Mouse (Mus musculus): ENCODE results near the gene Scrt2.

DNA sequence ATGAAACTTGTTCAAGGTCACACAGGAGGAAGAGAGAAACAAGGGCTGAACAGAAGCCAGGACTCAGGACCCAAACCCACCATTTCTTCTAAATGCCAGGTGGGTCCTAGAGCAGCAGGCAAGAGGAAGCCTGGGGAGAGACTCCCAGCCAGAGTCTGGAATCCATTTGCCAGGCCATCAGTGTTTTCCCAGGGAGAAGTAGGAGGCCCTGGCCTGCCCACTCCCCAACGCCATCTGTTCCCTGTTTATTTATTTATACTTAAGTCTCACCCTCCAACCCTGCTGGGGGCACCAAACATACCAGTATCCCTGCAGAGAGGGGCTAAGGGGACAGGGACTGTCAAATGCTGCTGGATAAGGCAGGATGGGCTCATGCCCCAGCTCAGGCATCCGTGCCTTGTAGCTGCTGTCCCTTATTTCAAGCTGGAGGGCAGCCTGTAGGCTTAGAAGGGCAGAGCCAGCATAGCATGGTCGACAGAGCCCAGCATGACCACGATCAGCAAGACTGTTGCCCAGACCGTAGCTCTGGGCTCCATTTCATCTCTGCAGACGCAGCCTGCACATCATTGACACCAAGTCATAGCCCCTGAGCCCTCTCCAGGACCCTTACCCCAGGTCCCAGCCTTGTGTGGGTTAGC is 38.0 kb downstream of the Scrt2 start:
- no peak for TF ChIP-seq CTCF (IDR thresholded peaks at IDR 0.05)
- no peak for TF ChIP-seq EP300 (IDR thresholded peaks at IDR 0.05)
